Mouse (Mus musculus) forebrain, embryonic 16.5 days (tissue): ENCODE measurements at regions not wholly inside any gene's neighbourhood (a gene's known extent, or its start where the extent isn't known, plus 50 kb on each side); places are given as distances from the start of the nearest gene placed in this dataset.
"Not testable (repeated sequence)": the region's sequence is repeated elsewhere in the genome, so short reads cannot be mapped to it uniquely, and the experiment has no call there.

Source experiments
- ATAC-seq: fragments of 200-750 bp; cut with Nextera tagmentation; 2 replicates; pipeline ENCODE4 v1.8.0; 2017; ENCODE audit warnings: mild to moderate bottlenecking, moderate library complexity
- H3K27ac ChIP-seq: fragments of 300-500 bp; sonication (generic); 2 replicates; pipeline ENCODE4 v1.5.1; 2014; ENCODE audit warnings: low read length, control low read depth
- H3K27me3 ChIP-seq: fragments of 300-500 bp; sonication (generic); replicated peaks from 2 replicates; pipeline ENCODE4 v1.6.1; 2014; ENCODE audit warnings: low read length; ENCODE audit not compliant: control insufficient read depth, insufficient read depth
- H3K36me3 ChIP-seq: fragments of 300-500 bp; sonication (generic); 2 replicates; pipeline ENCODE4 v1.6.1; 2014; ENCODE audit not compliant: control insufficient read depth, insufficient read depth
- H3K4me1 ChIP-seq: fragments of 300-500 bp; sonication (generic); replicated peaks from 2 replicates; pipeline ENCODE4 v1.6.1; 2014; ENCODE audit warnings: low read length; ENCODE audit not compliant: control insufficient read depth, insufficient read depth
- H3K4me2 ChIP-seq: fragments of 300-500 bp; sonication (generic); 2 replicates; pipeline ENCODE4 v1.6.1; 2014; ENCODE audit warnings: mild to moderate bottlenecking, low read length, control low read depth
- H3K4me3 ChIP-seq: fragments of 300-500 bp; sonication (generic); replicated peaks from 2 replicates; pipeline ENCODE4 v1.5.1; 2014; ENCODE audit warnings: mild to moderate bottlenecking, low read length, control low read depth
- H3K9ac ChIP-seq: fragments of 300-500 bp; sonication (generic); replicated peaks from 2 replicates; pipeline ENCODE4 v1.6.1; 2014; ENCODE audit warnings: low read depth, low read length, control low read depth
- H3K9me3 ChIP-seq: fragments of 300-500 bp; sonication (generic); 2 replicates; pipeline ENCODE4 v1.6.1; 2016; ENCODE audit warnings: low read length; ENCODE audit not compliant: control insufficient read depth
- WGBS: fragments of 180-500 bp; shearing (Covaris S2); extraction: QIAGEN DNeasy Blood & Tissue Kit; methylation state at CpG from one replicate; pipeline ENCODE4 v1.1.7; 2014; 5-methylcytosine and 5-hydroxymethylcytosine counted together

GRCm38 (mm10) chr16:8914183-8914582 lies 84.3 kb downstream of the 1810013L24Rik start:
- H3K9ac ChIP-seq, H3K4me2 ChIP-seq, ATAC-seq, H3K27ac ChIP-seq, H3K4me3 ChIP-seq, H3K4me1 ChIP-seq, H3K27me3 ChIP-seq, H3K36me3 ChIP-seq, H3K9me3 ChIP-seq: not testable (repeated sequence)
- WGBS: 60% methylated on average over 1 of the region's 1 CpGs

- Histone ChIP-seq H3K4me1 (no peaks in the 10 kb centered on the region), H3K27me3 (no peaks in the 10 kb centered on the region), H3K36me3 (no peaks in the 10 kb centered on the region), H3K9me3 (no peaks in the 10 kb centered on the region), H3K9ac (no peak overlapping the region), H3K4me2 (no peak overlapping the region), H3K27ac (no peak overlapping the region), H3K4me3 (no peak overlapping the region)
- WGBS: 40% methylated on average over 7 of the region's 7 CpGs
- ATAC-seq: no peak; the same call in 1 of the 2 replicates
Measured at GRCm38 (mm10) chr16:8916091-8916490, 86.2 kb downstream of the 1810013L24Rik start.

- Histone ChIP-seq H3K4me2 (no peak overlapping the region), H3K27me3 (no peaks in the 10 kb centered on the region), H3K4me1 (no peaks in the 10 kb centered on the region), H3K9ac (no peak overlapping the region), H3K36me3 (no peaks in the 10 kb centered on the region), H3K4me3 (no peak overlapping the region), H3K27ac (no peak overlapping the region), H3K9me3 (no peaks in the 10 kb centered on the region)
- no peak for ATAC-seq
- 68% methylated on average over 9 of the region's 9 CpGs for WGBS
Measured at GRCm38 (mm10) chr16:8918741-8919535, 89.0 kb downstream of the 1810013L24Rik start.

GRCm38 (mm10) chr16:8924732-8925131 lies 94.8 kb downstream of the 1810013L24Rik start:
- no peak overlapping the region for H3K4me2 ChIP-seq
- no peak overlapping the region for H3K4me3 ChIP-seq
- ATAC-seq: no peak
- no peaks in the 10 kb centered on the region; the same call in 1 of the 2 replicates for H3K9me3 ChIP-seq
- H3K27me3 ChIP-seq: no peaks in the 10 kb centered on the region
- H3K4me1 ChIP-seq: no peaks in the 10 kb centered on the region
- no peak overlapping the region for H3K9ac ChIP-seq
- no peak overlapping the region for H3K27ac ChIP-seq
- H3K36me3 ChIP-seq: no peaks in the 10 kb centered on the region
- WGBS: 93% methylated on average over 4 of the region's 4 CpGs

GRCm38 (mm10) chr16:8931961-8932360 lies 102.1 kb downstream of the 1810013L24Rik start:
- no peak overlapping the region for H3K4me3 ChIP-seq
- H3K27ac ChIP-seq: no peak overlapping the region
- no peaks in the 10 kb centered on the region; the same call in 1 of the 2 replicates for H3K9me3 ChIP-seq
- H3K9ac ChIP-seq: no peak overlapping the region
- no peaks in the 10 kb centered on the region for H3K27me3 ChIP-seq
- H3K36me3 ChIP-seq: no peaks in the 10 kb centered on the region
- H3K4me1 ChIP-seq: no peaks in the 10 kb centered on the region
- no peak overlapping the region for H3K4me2 ChIP-seq
- no peak for ATAC-seq

- no peak for ATAC-seq
- H3K27me3 ChIP-seq: no peaks in the 10 kb centered on the region
- no peaks in the 10 kb centered on the region for H3K4me1 ChIP-seq
- H3K9ac ChIP-seq: no peak overlapping the region
- H3K36me3 ChIP-seq: no peaks in the 10 kb centered on the region
- no peak overlapping the region for H3K27ac ChIP-seq
- WGBS: 94% methylated on average over 3 of the region's 3 CpGs
- no peaks in the 10 kb centered on the region for H3K9me3 ChIP-seq
- no peak overlapping the region for H3K4me2 ChIP-seq
- H3K4me3 ChIP-seq: no peak overlapping the region
Measured at GRCm38 (mm10) chr16:8933121-8933520, 103.2 kb downstream of the 1810013L24Rik start.

- Histone ChIP-seq H3K4me2 (no peak overlapping the region), H3K4me3 (no peak overlapping the region), H3K27me3 (no peaks in the 10 kb centered on the region), H3K36me3 (no peaks in the 10 kb centered on the region), H3K4me1 (0 out of 2 replicates have a peak, but pooled peaks cover 4% of the 10 kb centered on the region), H3K9ac (no peak overlapping the region), H3K27ac (no peak overlapping the region), H3K9me3 (no peaks in the 10 kb centered on the region)
- ATAC-seq: no peak
Measured at GRCm38 (mm10) chr16:8936446-8936845, 106.5 kb downstream of the 1810013L24Rik start.

GRCm38 (mm10) chr16:8938516-8938915 lies 108.6 kb downstream of the 1810013L24Rik start:
- ATAC-seq: peak; percentile 52; the same call in 1 of the 2 replicates
- H3K9me3 ChIP-seq: no peaks in the 10 kb centered on the region
- 0 out of 2 replicates have a peak, but pooled peaks cover 4% of the 10 kb centered on the region for H3K4me1 ChIP-seq
- no peak overlapping the region for H3K9ac ChIP-seq
- no peak overlapping the region for H3K27ac ChIP-seq
- H3K36me3 ChIP-seq: no peaks in the 10 kb centered on the region
- H3K4me3 ChIP-seq: no peak overlapping the region
- WGBS: 39% methylated on average over 5 of the region's 5 CpGs
- no peak overlapping the region for H3K4me2 ChIP-seq
- H3K27me3 ChIP-seq: no peaks in the 10 kb centered on the region

- H3K4me1 ChIP-seq: 0 out of 2 replicates have a peak, but pooled peaks cover 4% of the 10 kb centered on the region
- H3K4me2 ChIP-seq: no peak overlapping the region
- H3K9ac ChIP-seq: no peak overlapping the region
- H3K27me3 ChIP-seq: no peaks in the 10 kb centered on the region
- H3K27ac ChIP-seq: no peak overlapping the region
- ATAC-seq: no peak
- no peaks in the 10 kb centered on the region for H3K36me3 ChIP-seq
- no peak overlapping the region for H3K4me3 ChIP-seq
- no peaks in the 10 kb centered on the region for H3K9me3 ChIP-seq
- WGBS: 50% methylated on average over 7 of the region's 7 CpGs
Measured at GRCm38 (mm10) chr16:8939136-8939535, 109.2 kb downstream of the 1810013L24Rik start.
